32 mouse cellular contexts compared by ENCODE assay signal in the genomic region with DNA sequence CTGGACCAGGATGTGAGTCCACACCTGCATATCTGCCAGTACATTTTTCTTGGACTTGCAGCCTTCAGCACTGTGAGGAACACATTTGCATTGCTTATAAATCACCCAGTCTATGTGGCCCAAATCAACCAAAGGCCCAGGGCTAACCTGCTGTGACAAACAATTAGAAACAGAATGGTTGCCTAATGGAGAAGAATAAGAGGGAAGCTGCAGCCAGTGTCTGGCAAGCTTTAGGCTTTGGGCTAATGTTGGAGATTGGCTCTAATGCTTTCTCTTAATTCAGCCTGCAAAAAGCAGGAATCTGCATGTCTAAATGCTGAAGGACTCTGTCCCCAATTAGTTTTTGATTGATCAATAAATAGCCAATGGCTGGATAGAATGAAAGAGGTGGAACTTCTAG.
"Had no signal": no experiment of that assay in that cellular context is flagged by ENCODE, and none has a peak within 500 bp of the region (broad histone marks: within the 10 kb centered on the region; RNA-seq: fewer than 3 reads in every experiment).

No protein-coding gene starts in this region.

- DNase-seq: heart, postnatal 10 days; heart, postnatal 14 days; heart, postnatal 36 days; heart, postnatal 4 days; kidney, adult 11 months; kidney, adult 18-20 months; kidney, adult 2 months; kidney, adult 8-10 months; kidney, adult 9 months; kidney, postnatal 10 days; kidney, postnatal 14 days; kidney, postnatal 25 days; kidney, postnatal 36 days; kidney, postnatal 4 days; layer of hippocampus, adult 9-11 months; layer of hippocampus, postnatal 36 days had no signal

- H3K27me3 ChIP-seq: heart, embryonic 13.5 days; heart, embryonic 15.5 days; hindbrain, embryonic 12.5 days; hindbrain, embryonic 15.5 days; intestine, embryonic 15.5 days; kidney, embryonic 15.5 days had no signal

- H3K27ac ChIP-seq: heart, embryonic 13.5 days; heart, embryonic 15.5 days; hindbrain, embryonic 10.5 days; hindbrain, embryonic 12.5 days; hindbrain, embryonic 14.5 days; hindbrain, embryonic 15.5 days; hindbrain, postnatal 0 days; intestine, embryonic 15.5 days; kidney, embryonic 15.5 days; kidney, postnatal 0 days; layer of hippocampus, adult 2 months; left cerebral cortex, adult 2 months had no signal

- H3K9me3 ChIP-seq: heart, embryonic 13.5 days; heart, embryonic 15.5 days; hindbrain, embryonic 10.5 days; hindbrain, embryonic 12.5 days; hindbrain, embryonic 15.5 days; intestine, embryonic 15.5 days; kidney, embryonic 15.5 days had no signal

- H3K4me2 ChIP-seq: heart, embryonic 13.5 days; heart, embryonic 15.5 days; hindbrain, embryonic 12.5 days; hindbrain, embryonic 14.5 days; hindbrain, embryonic 15.5 days; intestine, embryonic 15.5 days; kidney, embryonic 15.5 days had no signal

- H3K4me3 ChIP-seq: heart, embryonic 13.5 days; heart, embryonic 15.5 days; hindbrain, embryonic 10.5 days; hindbrain, embryonic 12.5 days; hindbrain, embryonic 15.5 days; intestine, embryonic 15.5 days; kidney, embryonic 15.5 days; layer of hippocampus, adult 2 months; left cerebral cortex, adult 2 months had no signal

- H3K36me3 ChIP-seq: heart, embryonic 13.5 days; heart, embryonic 15.5 days; hindbrain, embryonic 10.5 days; hindbrain, embryonic 12.5 days; hindbrain, embryonic 15.5 days; intestine, embryonic 15.5 days; kidney, embryonic 15.5 days had no signal

- ATAC-seq: hindbrain, embryonic 16.5 days; hindbrain, postnatal 0 days; inflammation-experienced regulatory T-cells, adult 6 months; intestine, embryonic 15.5 days; intestine, embryonic 16.5 days; intestine, postnatal 0 days had no signal

- H3K4me1 ChIP-seq: heart, embryonic 13.5 days; heart, embryonic 15.5 days; hindbrain, embryonic 10.5 days; hindbrain, embryonic 12.5 days; hindbrain, embryonic 15.5 days; intestine, embryonic 15.5 days; kidney, embryonic 15.5 days had no signal

- H3K9ac ChIP-seq: heart, embryonic 13.5 days; heart, embryonic 15.5 days; hindbrain, embryonic 12.5 days; hindbrain, embryonic 14.5 days; hindbrain, embryonic 15.5 days; intestine, embryonic 15.5 days; kidney, embryonic 15.5 days had no signal
